Mouse (Mus musculus) myocyte (in vitro differentiated cells): ENCODE data around the gene Prg3. TPM values are rescaled to one million over a fixed set of nuclear protein-coding genes. Genes with fewer than 3 reads are reported as not detected.

ENCODE experiments used
- H3K27me3 ChIP-seq: one replicate; pipeline ENCODE4 v1.6.1; 2011; ENCODE audit not compliant: control insufficient read depth, insufficient read depth, insufficient read length
- H3K36me3 ChIP-seq: one replicate; pipeline ENCODE4 v1.6.1; 2011; ENCODE audit not compliant: control insufficient read depth, insufficient read depth
- H3K4me2 ChIP-seq: one replicate; pipeline ENCODE4 v1.6.1; 2011; ENCODE audit warnings: low read depth, control low read depth
- H3K4me3 ChIP-seq: one replicate; pipeline ENCODE4 v1.5.1; 2011; ENCODE audit warnings: mild to moderate bottlenecking, control low read depth, moderate library complexity
- H3K79me2 ChIP-seq: one replicate; pipeline ENCODE4 v1.6.1; 2011; ENCODE audit not compliant: control insufficient read depth, insufficient read depth
- H3ac ChIP-seq: one replicate; pipeline ENCODE4 v1.6.1; 2011; ENCODE audit not compliant: control insufficient read depth, insufficient read length
- CEBPB ChIP-seq: IDR thresholded peaks from 2 replicates; pipeline ENCODE4 v1.6.1; 2011; ENCODE audit warnings: mild to moderate bottlenecking, moderate library complexity; ENCODE audit not compliant: poor library complexity, insufficient read depth, severe bottlenecking
- E2F4 ChIP-seq: IDR thresholded peaks from one replicate; pipeline ENCODE4 v1.6.1; 2011; ENCODE audit warnings: mild to moderate bottlenecking, control low read depth, moderate library complexity; ENCODE audit not compliant: insufficient read depth
- MAX ChIP-seq: IDR thresholded peaks from one replicate; pipeline ENCODE4 v1.6.1; 2011; ENCODE audit warnings: low read depth, mild to moderate bottlenecking, control low read depth
- MYOD1 ChIP-seq, 3 experiments: IDR thresholded peaks; one replicate each; pipeline ENCODE4 v1.6.1; 2011; ENCODE audit warnings: control low read depth in 2 of 3, low read depth in 2 of 3, mild to moderate bottlenecking in 2 of 3, moderate library complexity in 1 of 3; ENCODE audit not compliant: insufficient read length in 2 of 3, control insufficient read depth in 1 of 3
- MYOG ChIP-seq, 3 experiments: IDR thresholded peaks; one replicate each; pipeline ENCODE4 v1.6.1; 2011; ENCODE audit warnings: control low read depth in 2 of 3, low read depth in 2 of 3, mild to moderate bottlenecking in 2 of 3; ENCODE audit not compliant: insufficient read length in 2 of 3, control insufficient read depth in 1 of 3, insufficient read depth in 1 of 3
- POLR2A ChIP-seq: IDR thresholded peaks from one replicate; pipeline ENCODE4 v1.6.1; 2011; ENCODE audit warnings: low read depth, mild to moderate bottlenecking, control low read depth, moderate library complexity; ENCODE audit not compliant: insufficient read length
- POLR2AphosphoS2 ChIP-seq: IDR thresholded peaks from one replicate; pipeline ENCODE4 v1.6.1; 2011; ENCODE audit warnings: low read depth, control low read depth; ENCODE audit not compliant: insufficient read length
- REST ChIP-seq: IDR thresholded peaks from one replicate; pipeline ENCODE4 v1.6.1; 2011; ENCODE audit warnings: mild to moderate bottlenecking, control low read depth, moderate library complexity; ENCODE audit not compliant: insufficient read depth, insufficient read length
- SRF ChIP-seq: IDR thresholded peaks from one replicate; pipeline ENCODE4 v1.6.1; 2011; ENCODE audit warnings: low read depth; ENCODE audit not compliant: control insufficient read depth, insufficient read length
- TCF12 ChIP-seq: IDR thresholded peaks from one replicate; pipeline ENCODE4 v1.6.1; 2011; ENCODE audit warnings: mild to moderate bottlenecking, control low read depth; ENCODE audit not compliant: poor library complexity, insufficient read depth, severe bottlenecking
- TCF3 ChIP-seq: IDR thresholded peaks from one replicate; pipeline ENCODE4 v1.6.1; 2011; ENCODE audit warnings: low read depth, control low read depth; ENCODE audit not compliant: insufficient read length
- USF1 ChIP-seq: IDR thresholded peaks from one replicate; pipeline ENCODE4 v1.6.1; 2011; ENCODE audit warnings: low read depth, mild to moderate bottlenecking, control low read depth, moderate library complexity
- polyA plus RNA-seq: library from polyadenylated mRNA; unstranded; fragments of >200 nt; fragmentation: generic; extraction: Trizol; gene quantifications from one replicate; pipeline ENCODE4 v1.2.1, GENCODE M21; 2012; ENCODE audit warnings: missing spikeins

The Prg3 gene
- polyA plus RNA-seq, 1 experiment, result not detected

DNA sequence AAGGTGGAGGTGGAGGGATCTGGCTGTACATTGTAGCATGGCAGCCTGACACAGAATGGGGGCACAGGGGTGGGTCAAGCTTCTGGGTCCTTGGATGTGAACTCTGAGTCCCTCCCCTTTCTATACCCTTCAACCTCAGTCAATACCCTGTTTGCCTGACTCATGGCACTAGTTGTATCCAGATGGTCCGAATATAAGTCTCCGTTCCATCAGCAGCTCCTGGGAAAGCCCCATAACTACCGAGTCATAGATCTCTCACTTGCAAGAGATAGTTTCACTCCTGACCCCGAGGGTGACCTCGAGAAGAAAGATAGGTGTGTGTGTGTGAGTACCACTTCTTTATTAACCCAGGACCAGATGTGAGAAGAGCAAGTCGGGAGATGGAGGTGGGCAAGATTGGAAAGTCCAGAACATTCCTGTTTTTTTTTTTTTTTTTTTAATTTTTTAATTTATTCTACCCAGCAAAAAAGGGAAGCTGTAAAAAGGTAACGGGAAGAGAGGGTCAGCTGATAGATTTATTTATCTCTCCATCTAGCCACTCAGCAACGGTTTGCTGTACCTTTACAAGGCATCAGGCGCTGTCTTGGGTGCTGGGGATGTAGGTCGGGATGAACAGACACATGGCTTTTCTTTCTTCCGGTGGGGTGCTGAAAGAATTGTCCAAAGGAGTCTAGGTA lies 29.3 kb upstream of the Prg3 start:
- Histone ChIP-seq H3K4me2 (no peak overlapping the region), H3K36me3 (no peaks in the 10 kb centered on the region), H3K79me2 (no peaks in the 10 kb centered on the region), H3K27me3 (no peaks in the 10 kb centered on the region), H3ac (no peak overlapping the region), H3K4me3 (no peak overlapping the region)
- TF ChIP-seq USF1, result no peak
- no peak for TF ChIP-seq POLR2AphosphoS2
- no peak for TF ChIP-seq MAX
- no peak for TF ChIP-seq E2F4
- TF ChIP-seq POLR2A, result no peak
- TF ChIP-seq MYOG (IDR thresholded peaks at IDR 0.05; ENCODE audit: control insufficient read depth in 1 of 3, insufficient read depth in 1 of 3, insufficient read length in 2 of 3, low read depth in 2 of 3), result no peak
- no peak for TF ChIP-seq CEBPB
- no peak for TF ChIP-seq TCF3
- no peak for TF ChIP-seq SRF

DNA sequence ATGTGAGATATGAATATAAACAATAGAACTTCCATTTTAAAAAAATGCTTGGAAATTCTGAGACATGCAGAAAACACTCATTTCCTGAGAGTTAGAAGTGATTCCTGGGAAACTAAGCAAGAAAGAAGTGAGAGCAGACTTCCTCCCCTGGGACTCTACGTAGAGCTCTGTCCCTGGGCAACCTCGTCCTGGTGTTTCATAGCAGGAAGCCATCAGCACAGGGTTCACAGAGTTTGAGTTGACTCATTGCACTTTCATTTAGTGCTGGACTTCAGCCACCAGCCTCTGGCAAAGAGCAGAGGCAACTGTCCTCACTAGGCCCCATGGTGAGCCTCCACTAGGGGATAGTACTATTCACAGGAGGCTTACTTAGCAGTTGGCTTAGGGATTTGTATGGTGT lies 26.7 kb upstream of the Prg3 start:
- no peak for TF ChIP-seq E2F4
- TF ChIP-seq SRF, result no peak
- TF ChIP-seq MAX, result no peak
- no peak for TF ChIP-seq MYOG (IDR thresholded peaks at IDR 0.05; ENCODE audit: control insufficient read depth in 1 of 3, insufficient read depth in 1 of 3, insufficient read length in 2 of 3, low read depth in 2 of 3)
- TF ChIP-seq CEBPB, result no peak
- no peak for TF ChIP-seq REST
- TF ChIP-seq MYOD1 (IDR thresholded peaks at IDR 0.05; ENCODE audit: control insufficient read depth in 1 of 3, insufficient read length in 2 of 3, low read depth in 2 of 3), result no peak
- TF ChIP-seq TCF12, result no peak
- TF ChIP-seq USF1, result no peak
- TF ChIP-seq POLR2AphosphoS2, result no peak
- no peak for TF ChIP-seq POLR2A
- no peak for TF ChIP-seq TCF3
- Histone ChIP-seq H3K36me3 (no peaks in the 10 kb centered on the region), H3K79me2 (no peaks in the 10 kb centered on the region), H3K27me3 (no peaks in the 10 kb centered on the region), H3ac (no peak overlapping the region), H3K4me2 (peak overlapping the region; percentile 16), H3K4me3 (no peak overlapping the region)

DNA sequence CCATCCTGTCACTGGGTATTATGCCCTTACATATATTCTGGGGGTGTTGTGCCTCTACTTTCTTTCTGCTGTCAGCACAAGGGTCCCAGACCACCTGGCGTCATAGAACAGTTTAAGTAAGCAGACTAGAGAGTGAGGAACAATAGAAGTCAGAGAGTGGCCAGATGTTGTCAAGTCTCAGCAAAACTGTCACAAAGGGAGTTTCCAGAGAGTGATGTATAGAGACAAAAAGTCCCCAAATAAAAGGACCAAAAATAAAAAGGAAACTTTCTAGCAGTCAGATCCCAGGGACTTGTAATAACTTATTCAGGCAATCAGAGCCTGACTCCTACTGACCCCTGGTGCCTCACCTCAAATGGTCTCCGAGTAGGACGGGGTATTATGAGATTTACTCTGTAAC lies 26.1 kb upstream of the Prg3 start:
- peak overlapping the region; percentile 16 for H3K4me2 ChIP-seq
- no peaks in the 10 kb centered on the region for H3K79me2 ChIP-seq
- H3K36me3 ChIP-seq, result no peaks in the 10 kb centered on the region
- H3ac ChIP-seq, result no peak overlapping the region
- H3K4me3 ChIP-seq, result no peak overlapping the region
- no peaks in the 10 kb centered on the region for H3K27me3 ChIP-seq
- TF ChIP-seq TCF12, result no peak
- TF ChIP-seq E2F4, result no peak
- no peak for TF ChIP-seq POLR2A
- TF ChIP-seq MYOG (IDR thresholded peaks at IDR 0.05; ENCODE audit: control insufficient read depth in 1 of 3, insufficient read depth in 1 of 3, insufficient read length in 2 of 3, low read depth in 2 of 3), result no peak
- no peak for TF ChIP-seq MYOD1 (IDR thresholded peaks at IDR 0.05; ENCODE audit: control insufficient read depth in 1 of 3, insufficient read length in 2 of 3, low read depth in 2 of 3)
- no peak for TF ChIP-seq SRF
- TF ChIP-seq REST, result no peak

DNA sequence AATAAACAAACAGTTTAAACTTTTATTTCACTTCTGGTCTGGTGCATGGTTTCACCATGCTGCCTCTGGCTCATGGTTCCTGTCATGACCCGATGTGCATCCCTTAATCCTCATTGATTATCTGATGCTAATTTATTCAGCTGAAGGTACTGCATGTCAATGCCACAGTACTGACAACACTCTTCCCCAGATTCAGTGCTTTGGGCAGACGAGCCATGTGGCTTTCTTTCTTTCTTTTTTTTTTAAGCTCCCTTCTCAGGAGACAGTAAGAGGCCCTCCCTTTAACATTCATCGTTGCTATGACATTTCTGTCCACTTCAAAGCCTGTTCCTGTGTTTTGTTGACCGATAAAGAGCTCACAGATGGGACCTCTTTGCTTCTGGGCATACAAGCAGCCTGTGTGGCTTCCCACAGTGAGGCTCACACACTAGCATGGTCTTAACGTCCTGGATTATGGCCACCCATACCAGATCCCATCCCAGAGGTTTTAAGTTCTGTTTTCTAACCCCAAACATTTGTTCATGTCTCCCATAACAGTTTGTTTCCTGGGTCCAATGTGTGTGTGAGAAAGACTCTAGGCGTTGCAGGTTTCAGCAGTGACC lies 25.0 kb upstream of the Prg3 start:
- Histone ChIP-seq H3K79me2 (no peaks in the 10 kb centered on the region), H3K4me2 (no peak overlapping the region), H3K4me3 (no peak overlapping the region), H3K36me3 (no peaks in the 10 kb centered on the region), H3ac (no peak overlapping the region), H3K27me3 (no peaks in the 10 kb centered on the region)
- TF ChIP-seq MAX (no peak), MYOG (IDR thresholded peaks at IDR 0.05; ENCODE audit: control insufficient read depth in 1 of 3, insufficient read depth in 1 of 3, insufficient read length in 2 of 3, low read depth in 2 of 3) (no peak), POLR2A (no peak), CEBPB (no peak), REST (no peak)

DNA sequence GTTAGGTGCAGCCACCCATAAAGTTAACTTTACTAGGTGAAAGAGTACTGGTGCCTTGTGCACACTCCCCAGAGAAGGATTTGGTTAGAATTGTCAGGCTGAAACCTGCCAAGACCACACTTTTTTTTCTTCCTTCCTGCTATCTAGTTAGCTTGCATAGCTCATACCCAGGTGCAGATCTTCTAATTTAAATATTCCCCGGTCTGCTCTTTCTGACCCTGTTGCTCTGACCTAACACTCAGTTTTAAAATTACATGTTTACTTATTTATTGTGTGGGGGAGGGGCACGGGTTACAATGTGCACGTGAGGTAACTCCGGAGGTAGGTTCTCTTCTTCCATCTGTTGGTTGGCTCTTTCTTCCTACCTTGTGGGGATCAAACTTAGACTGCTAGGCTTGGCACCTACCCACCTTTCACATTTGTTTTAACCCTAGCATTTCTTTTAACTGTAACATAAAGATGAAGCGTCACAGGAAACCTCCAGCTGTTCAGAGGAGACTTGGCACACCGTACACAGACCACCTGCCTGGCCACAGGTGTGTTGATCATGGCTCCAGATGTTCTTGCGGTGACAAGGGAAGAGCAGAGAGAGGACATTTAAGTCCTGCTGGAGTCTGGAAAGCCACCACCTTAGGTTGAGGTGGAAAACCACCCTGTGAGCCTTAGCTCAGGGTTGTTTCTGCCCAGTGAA lies 23.8 kb upstream of the Prg3 start:
- Histone ChIP-seq H3K4me3 (no peak overlapping the region), H3K79me2 (no peaks in the 10 kb centered on the region), H3K4me2 (no peak overlapping the region), H3K27me3 (no peaks in the 10 kb centered on the region), H3K36me3 (no peaks in the 10 kb centered on the region), H3ac (no peak overlapping the region)
- TF ChIP-seq SRF (no peak), MAX (no peak), TCF3 (no peak), E2F4 (no peak), USF1 (no peak), TCF12 (no peak), MYOG (IDR thresholded peaks at IDR 0.05; ENCODE audit: control insufficient read depth in 1 of 3, insufficient read depth in 1 of 3, insufficient read length in 2 of 3, low read depth in 2 of 3) (no peak), MYOD1 (IDR thresholded peaks at IDR 0.05; ENCODE audit: control insufficient read depth in 1 of 3, insufficient read length in 2 of 3, low read depth in 2 of 3) (no peak), REST (no peak), POLR2A (no peak), CEBPB (no peak), POLR2AphosphoS2 (no peak)
